Mouse (Mus musculus) stomach, postnatal 0 days (tissue): ENCODE measurements around the gene 5730455P16Rik. TPM values are rescaled to one million over a fixed set of nuclear protein-coding genes. Genes with fewer than 3 reads are reported as not detected.

ENCODE experiments used
- ATAC-seq: fragments of 200-750 bp; cut with Nextera tagmentation; 2 replicates; pipeline ENCODE4 v1.8.0; 2017; ENCODE audit not compliant: low FRiP score, low TSS enrichment
- DNase-seq: peaks from one replicate; pipeline ENCODE4 v3.0.0-alpha.2; 2016; ENCODE audit warnings: low spot score
- H3K27ac ChIP-seq: fragments of 300-500 bp; sonication (generic); replicated peaks from 2 replicates; pipeline ENCODE4 v1.5.1; 2014; ENCODE audit warnings: mild to moderate bottlenecking, control low read depth
- H3K27me3 ChIP-seq: fragments of 300-500 bp; sonication (generic); 2 replicates; pipeline ENCODE4 v1.6.1; 2014; ENCODE audit warnings: low read length; ENCODE audit not compliant: control insufficient read depth, insufficient read depth
- H3K36me3 ChIP-seq: fragments of 300-500 bp; sonication (generic); 2 replicates; pipeline ENCODE4 v1.6.1; 2014; ENCODE audit warnings: low read length, mixed read lengths; ENCODE audit not compliant: control insufficient read depth, insufficient read depth
- H3K4me1 ChIP-seq: fragments of 300-500 bp; sonication (generic); replicated peaks from 2 replicates; pipeline ENCODE4 v1.6.1; 2014; ENCODE audit warnings: antibody characterized with exemption; ENCODE audit not compliant: control insufficient read depth, insufficient read depth
- H3K4me2 ChIP-seq: fragments of 300-500 bp; sonication (generic); replicated peaks from 2 replicates; pipeline ENCODE4 v1.6.1; 2014; ENCODE audit warnings: low read depth, mild to moderate bottlenecking, control low read depth, moderate library complexity
- H3K4me3 ChIP-seq: fragments of 300-500 bp; sonication (generic); 2 replicates; pipeline ENCODE4 v1.5.1; 2014; ENCODE audit warnings: low read depth, low read length, control low read depth
- H3K9ac ChIP-seq: fragments of 300-500 bp; sonication (generic); 2 replicates; pipeline ENCODE4 v1.6.1; 2014; ENCODE audit warnings: mild to moderate bottlenecking, low read length, control low read depth, mixed read lengths
- H3K9me3 ChIP-seq: fragments of 300-500 bp; sonication (generic); 2 replicates; pipeline ENCODE4 v1.6.1; 2016; ENCODE audit warnings: low read length; ENCODE audit not compliant: control insufficient read depth
- CTCF ChIP-seq: IDR thresholded peaks from 2 replicates; pipeline ENCODE4 v1.5.1; 2016; ENCODE audit warnings: antibody characterized with exemption, low read depth, mild to moderate bottlenecking, moderate library complexity
- EP300 ChIP-seq: optimal IDR thresholded peaks from 2 replicates; pipeline ENCODE3; 2016; ENCODE audit warnings: antibody characterized with exemption
- WGBS: fragments of 180-500 bp; shearing (Covaris S2); extraction: QIAGEN DNeasy Blood & Tissue Kit; methylation state at CpG from one replicate; pipeline ENCODE4 v1.1.7; 2014; 5-methylcytosine and 5-hydroxymethylcytosine counted together
- polyA plus RNA-seq: library from polyadenylated mRNA; unstranded; fragments of >200 nt; fragmentation: Nextera tagmentation; extraction: Ambion mirVana; gene quantifications from 2 replicates; pipeline ENCODE4 v1.2.1, GENCODE M21; 2015

5730455P16Rik gene
- polyA plus RNA-seq, 1 experiment from 2014 or later, result 12.0 TPM

DNA sequence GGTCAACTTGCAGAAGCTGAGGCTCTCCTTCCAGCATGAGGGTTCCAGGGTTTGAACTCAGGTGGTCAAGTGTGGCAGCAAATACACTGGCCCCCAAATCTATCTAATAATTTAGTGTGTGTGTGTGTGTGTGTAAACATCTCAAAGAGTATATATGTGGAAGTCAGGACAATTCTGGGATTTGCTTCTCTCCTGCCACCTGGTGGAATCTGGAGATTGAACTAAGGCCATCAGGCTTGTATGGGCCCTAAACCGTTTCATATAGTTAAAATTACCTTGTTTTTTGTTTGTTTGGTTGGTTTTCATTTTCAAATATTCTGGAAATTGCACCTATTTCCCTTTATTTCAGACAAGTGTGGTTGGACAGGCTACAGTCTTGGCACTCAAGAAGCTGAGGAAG, 8.9 kb downstream of the 5730455P16Rik start:
- no peaks in the 10 kb centered on the region for H3K4me1 ChIP-seq
- no peaks in the 10 kb centered on the region for H3K27me3 ChIP-seq
- no peak overlapping the region for H3K9ac ChIP-seq
- ATAC-seq (no peak), DNase-seq (no peak)
- TF ChIP-seq CTCF, result peak; percentile 39
- TF ChIP-seq EP300, result no peak
- no peak overlapping the region for H3K4me3 ChIP-seq
- peaks cover 4% of the 10 kb centered on the region for H3K36me3 ChIP-seq
- no peak overlapping the region for H3K4me2 ChIP-seq
- no peak overlapping the region for H3K27ac ChIP-seq
- no peaks in the 10 kb centered on the region for H3K9me3 ChIP-seq
- WGBS, result 87% methylated on average over 1 of the region's 1 CpGs

DNA sequence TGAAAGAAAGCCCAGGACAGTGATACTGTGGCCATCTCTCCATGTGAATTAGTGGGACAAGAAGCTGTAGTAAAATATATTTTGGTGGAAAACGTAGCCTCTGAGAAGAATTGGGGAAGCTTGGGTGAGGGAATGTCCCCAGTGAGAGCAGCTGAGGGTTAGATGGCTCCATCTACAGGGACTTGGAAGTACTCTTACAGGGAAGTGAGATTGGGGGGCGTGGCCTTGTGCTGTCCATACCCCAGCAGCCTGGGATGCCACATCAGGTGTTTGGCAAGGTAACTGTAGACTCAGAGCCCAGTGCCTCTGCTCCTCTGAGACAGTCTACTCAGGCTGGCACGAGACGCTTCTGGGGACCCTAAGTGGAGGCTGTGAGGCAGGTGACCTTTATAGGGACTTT, 23.0 kb downstream of the 5730455P16Rik start:
- 0 out of 2 replicates have a peak, but pooled peaks have one; percentile 46 for ATAC-seq
- Histone ChIP-seq H3K4me2 (no peak overlapping the region), H3K9me3 (no peaks in the 10 kb centered on the region), H3K4me1 (no peaks in the 10 kb centered on the region), H3K4me3 (no peak overlapping the region), H3K27ac (no peak overlapping the region), H3K9ac (no peak overlapping the region), H3K36me3 (no peaks in the 10 kb centered on the region), H3K27me3 (no peaks in the 10 kb centered on the region)
- DNase-seq, result peak; percentile 37
- WGBS, result 34% methylated on average over 4 of the region's 4 CpGs
- TF ChIP-seq CTCF, result peak; percentile 59
- TF ChIP-seq EP300, result no peak

DNA sequence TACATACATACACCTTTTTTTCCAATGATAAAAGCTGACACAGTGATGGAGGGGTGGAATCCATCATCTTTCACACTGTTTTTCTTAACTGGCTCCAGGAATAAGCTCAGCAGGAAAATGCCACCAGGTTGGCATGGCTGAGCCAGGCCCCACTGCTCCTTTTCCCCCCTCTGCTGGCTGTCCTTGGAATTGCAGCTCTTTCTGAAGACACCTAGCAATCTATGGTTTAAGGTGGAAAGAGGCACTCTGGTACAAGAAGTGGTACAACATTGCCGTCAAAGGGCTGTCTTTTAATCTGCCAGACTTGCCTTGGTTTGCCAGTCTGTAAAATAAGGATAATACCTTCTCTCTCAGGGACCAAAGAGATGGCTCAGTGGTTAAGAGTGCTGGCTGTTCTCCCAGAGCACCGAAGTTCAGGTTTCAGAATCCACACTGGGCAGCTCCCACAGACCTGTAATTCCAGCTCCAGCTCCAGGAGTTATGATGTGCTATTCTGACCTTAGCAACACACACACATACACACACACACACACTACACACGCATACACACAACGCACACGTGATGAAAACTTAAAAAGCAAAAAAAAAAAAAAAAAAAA, 25.9 kb downstream of the 5730455P16Rik start:
- H3K9me3 ChIP-seq, result no peaks in the 10 kb centered on the region
- no peak overlapping the region for H3K4me2 ChIP-seq
- H3K9ac ChIP-seq, result no peak overlapping the region
- TF ChIP-seq EP300 (no peak), CTCF (peak; percentile 95)
- WGBS, result 70% methylated on average over 5 of the region's 5 CpGs
- no peaks in the 10 kb centered on the region for H3K36me3 ChIP-seq
- no peak overlapping the region for H3K27ac ChIP-seq
- no peak overlapping the region for H3K4me3 ChIP-seq
- DNase-seq (peak; percentile 83), ATAC-seq (no peak)
- H3K27me3 ChIP-seq, result no peaks in the 10 kb centered on the region
- no peaks in the 10 kb centered on the region for H3K4me1 ChIP-seq

DNA sequence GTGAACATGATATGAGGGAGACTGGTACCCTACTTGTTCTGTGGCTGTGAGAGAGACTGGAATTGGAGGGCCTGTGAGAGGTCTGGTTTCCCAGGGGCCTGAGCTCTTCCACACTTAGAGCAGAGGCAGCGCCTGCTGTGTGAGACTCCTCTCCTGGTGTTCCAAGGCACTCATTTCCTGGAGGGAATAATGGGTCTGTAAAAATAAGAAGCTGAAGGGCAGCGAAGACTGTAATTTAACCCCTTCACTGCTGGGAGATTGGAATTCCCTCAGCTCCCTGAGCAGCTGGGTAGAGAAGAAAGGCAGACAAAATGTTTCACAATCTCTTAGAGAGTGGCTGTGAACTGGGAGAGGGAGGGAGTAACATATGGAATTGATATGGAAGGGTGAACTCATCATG, 35.4 kb downstream of the 5730455P16Rik start:
- WGBS, result 19% methylated on average over 2 of the region's 2 CpGs
- Histone ChIP-seq H3K4me3 (no peak overlapping the region), H3K27me3 (no peaks in the 10 kb centered on the region), H3K9ac (no peak overlapping the region), H3K9me3 (no peaks in the 10 kb centered on the region), H3K36me3 (no peaks in the 10 kb centered on the region), H3K27ac (no peak overlapping the region), H3K4me1 (no peaks in the 10 kb centered on the region), H3K4me2 (no peak overlapping the region)
- ATAC-seq (no peak), DNase-seq (no peak)
- TF ChIP-seq CTCF, result no peak
- no peak for TF ChIP-seq EP300

DNA sequence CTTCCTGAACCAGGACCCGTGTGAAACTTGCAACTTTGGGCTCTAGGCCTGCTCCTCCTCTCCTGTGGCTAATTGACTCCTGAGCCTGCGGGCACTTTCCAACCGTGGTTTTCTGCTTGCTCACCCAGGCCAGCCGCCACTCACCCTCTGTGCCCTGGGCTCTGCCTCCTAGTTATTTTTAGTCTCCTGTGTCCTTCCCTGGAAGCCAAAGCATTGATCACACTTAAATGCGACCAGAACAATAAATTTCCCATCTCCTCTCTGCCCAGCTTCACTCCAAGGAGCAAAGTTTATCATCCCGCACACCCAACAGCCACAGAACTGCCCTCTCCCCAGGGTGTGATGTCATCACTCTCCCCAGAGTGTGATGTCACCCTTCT, 41.5 kb downstream of the 5730455P16Rik start:
- no peak overlapping the region for H3K27ac ChIP-seq
- H3K36me3 ChIP-seq, result no peaks in the 10 kb centered on the region
- no peak overlapping the region for H3K4me2 ChIP-seq
- H3K27me3 ChIP-seq, result no peaks in the 10 kb centered on the region
- no peaks in the 10 kb centered on the region for H3K9me3 ChIP-seq
- TF ChIP-seq EP300 (no peak), CTCF (no peak)
- no peaks in the 10 kb centered on the region for H3K4me1 ChIP-seq
- ATAC-seq (no peak), DNase-seq (no peak)
- 36% methylated on average over 6 of the region's 6 CpGs for WGBS
- H3K4me3 ChIP-seq, result no peak overlapping the region
- H3K9ac ChIP-seq, result no peak overlapping the region

DNA sequence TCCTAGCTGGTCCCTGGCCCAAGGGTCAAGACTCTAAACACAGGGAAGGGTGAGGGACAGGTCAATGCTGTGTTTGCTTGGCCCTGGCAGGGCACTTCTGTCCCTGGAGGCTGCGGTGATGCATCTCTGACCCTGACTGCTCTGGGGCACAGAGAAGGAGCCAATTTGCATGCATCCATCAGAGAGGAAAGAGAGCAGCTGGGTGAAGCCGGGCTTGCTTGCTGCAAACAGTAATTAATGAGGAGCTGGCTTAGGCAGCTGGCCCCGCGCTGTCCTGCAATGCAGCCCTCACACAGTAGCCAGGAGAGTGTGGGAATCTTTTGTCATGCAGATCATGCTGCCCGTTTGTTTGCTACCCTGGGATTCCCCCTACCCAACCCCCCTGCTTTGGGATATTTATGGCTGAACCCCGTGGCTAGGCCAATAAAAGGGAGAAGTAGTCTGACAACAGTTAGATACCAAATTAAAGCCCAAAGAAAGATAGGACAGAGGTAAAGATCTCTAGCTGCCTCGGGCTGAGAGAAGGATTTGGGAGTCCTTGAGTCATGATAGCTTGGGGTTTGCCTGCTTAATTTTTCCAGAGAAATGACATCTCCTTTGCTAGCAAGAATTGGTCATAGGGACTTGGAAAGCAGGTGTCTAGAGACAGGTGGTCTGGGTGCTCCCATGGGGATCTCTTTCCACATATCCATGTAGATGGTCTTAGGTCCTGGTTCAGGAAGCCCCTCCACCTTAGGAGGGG, 42.1 kb downstream of the 5730455P16Rik start:
- Histone ChIP-seq H3K27me3 (no peaks in the 10 kb centered on the region), H3K36me3 (no peaks in the 10 kb centered on the region), H3K4me3 (no peak overlapping the region), H3K9me3 (no peaks in the 10 kb centered on the region), H3K9ac (no peak overlapping the region), H3K4me1 (no peaks in the 10 kb centered on the region), H3K4me2 (no peak overlapping the region), H3K27ac (no peak overlapping the region)
- no peak for TF ChIP-seq CTCF
- TF ChIP-seq EP300, result no peak
- ATAC-seq (no peak), DNase-seq (no peak)
- 7% methylated on average over 7 of the region's 7 CpGs for WGBS
